Mouse (Mus musculus): ENCODE results near the gene Ndufb7.

Ndufb7 gene

DNA sequence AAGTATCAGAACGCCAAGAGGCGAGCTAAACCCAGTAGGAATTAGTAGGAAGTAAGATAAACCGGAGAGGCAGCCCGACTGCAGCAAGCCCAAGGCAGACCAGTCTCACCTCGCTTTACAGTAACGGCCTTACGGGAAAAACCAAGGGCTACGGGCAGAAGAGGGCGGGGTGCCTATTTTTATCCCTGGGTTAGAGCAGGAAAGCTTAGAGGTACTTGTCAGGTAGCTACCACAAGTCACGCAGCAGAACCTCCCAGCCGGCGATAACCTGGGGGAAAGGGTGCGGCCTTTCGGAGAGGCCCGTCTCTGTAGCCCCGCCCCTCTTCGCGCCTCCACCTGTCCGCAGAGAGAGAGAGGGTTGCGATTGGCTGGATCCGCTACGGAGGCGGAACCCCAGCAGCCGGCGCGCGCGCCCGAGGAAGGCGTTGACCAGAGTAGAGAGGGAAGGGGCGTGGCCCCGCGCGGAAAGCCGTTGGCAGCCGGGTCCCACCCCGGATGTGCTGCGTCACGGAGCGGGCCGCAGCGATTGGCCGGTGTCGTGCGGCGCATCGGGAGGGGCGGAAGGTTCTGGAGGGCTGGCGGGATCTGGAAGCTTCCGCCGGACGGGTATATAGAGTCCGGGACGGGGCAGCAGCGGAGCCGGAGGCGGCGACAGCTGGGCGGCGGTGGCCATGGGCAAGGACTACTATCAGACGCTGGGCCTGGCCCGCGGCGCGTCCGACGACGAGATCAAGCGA lies 41.4 kb downstream of the Ndufb7 start, which contains the start of the genes Tecr and Dnajb1:
Tecr (minus strand) TSS at position 311 of the 737 bp plus-strand sequence.
Dnajb1 (plus strand) TSS at position 533 of the 737 bp plus-strand sequence.
- DNase-seq (ENCODE audit: low read depth, low spot score), result peak; percentile 98

DNA sequence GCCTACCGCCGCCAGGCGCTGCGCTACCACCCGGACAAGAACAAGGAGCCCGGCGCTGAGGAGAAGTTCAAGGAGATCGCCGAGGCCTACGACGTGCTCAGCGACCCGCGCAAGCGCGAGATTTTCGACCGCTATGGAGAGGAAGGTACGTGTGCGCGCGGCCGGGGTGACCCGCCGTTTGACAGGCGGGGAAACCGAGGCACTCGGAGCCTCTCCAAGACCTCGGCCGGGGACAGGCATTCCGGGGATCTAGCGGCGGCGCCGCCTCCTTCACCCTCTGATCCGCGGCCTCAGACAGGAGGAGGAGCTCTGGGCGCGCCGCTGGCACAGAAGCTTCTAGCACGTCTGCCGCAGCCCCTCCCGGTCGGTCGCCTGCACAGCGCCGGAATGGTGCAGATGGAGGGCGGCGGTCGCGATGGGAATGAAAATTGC lies 41.9 kb downstream of the Ndufb7 start:
- DNase-seq (ENCODE audit: low read depth, low spot score), result peak; percentile 66

DNA sequence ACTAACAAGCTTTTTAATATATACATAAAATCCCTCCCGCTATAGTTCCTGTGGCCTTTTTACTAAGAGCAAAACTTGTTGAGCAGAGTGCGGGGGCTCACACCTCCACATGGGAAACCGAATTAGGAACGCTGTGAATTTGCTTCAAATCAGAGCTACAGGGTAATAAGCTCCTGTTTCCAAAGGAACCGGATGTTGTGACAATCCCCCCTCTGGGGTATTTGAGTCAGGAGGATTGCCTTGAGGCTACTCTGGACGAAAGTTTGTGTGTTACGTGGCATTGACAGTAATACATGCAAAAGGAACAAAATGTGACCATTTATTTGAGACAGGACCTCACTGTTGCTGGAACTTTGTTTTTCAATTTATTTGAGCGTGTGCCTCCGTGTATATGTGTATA lies 42.6 kb downstream of the Ndufb7 start:
- no peak for DNase-seq (ENCODE audit: low read depth, low spot score)

DNA sequence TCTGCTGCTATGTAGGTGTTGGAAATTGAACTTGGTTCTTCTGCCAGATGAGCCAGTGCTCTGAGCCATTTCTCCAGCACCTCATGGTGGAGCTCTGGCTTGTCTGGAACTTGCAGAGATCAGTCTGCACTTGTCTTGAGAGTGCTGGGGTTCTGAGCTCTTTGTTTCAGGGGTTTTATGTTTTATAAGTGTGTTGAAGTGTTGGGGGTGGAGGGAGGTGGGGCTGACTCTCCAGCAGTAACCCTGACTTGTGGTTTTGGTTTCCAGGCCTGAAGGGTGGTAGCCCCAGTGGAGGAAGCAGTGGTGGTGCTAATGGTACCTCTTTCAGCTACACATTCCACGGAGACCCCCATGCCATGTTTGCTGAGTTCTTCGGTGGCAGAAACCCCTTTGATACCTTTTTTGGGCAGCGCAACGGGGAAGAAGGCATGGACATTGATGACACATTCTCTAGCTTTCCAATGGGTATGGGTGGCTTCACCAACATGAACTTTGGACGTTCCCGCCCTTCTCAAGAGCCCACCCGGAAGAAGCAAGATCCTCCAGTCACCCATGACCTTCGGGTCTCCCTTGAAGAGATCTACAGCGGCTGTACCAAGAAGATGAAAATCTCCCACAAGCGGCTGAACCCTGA lies 43.2 kb downstream of the Ndufb7 start:
- no peak for DNase-seq (ENCODE audit: low read depth, low spot score)

DNA sequence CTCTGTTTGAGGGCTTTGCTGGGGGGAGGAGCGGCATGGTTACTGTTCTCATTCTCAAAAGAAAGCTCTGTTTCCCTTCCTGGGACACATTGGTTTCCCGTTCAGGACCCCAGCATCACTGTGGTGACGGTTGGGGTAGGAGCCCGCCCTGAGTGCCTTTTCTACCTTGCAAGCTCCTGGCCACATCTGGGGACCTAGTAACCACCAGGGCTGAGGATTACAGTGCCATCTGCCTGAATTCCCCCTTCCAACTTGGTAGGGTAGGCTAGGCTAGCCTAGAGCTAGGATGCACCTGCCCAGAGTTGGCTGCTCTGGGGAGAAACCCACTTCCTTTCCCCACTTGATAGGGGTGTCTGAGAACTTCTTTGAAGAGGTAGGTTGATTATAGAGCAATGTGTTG lies 45.5 kb downstream of the Ndufb7 start:
- no peak for DNase-seq (ENCODE audit: low read depth, low spot score)

DNA sequence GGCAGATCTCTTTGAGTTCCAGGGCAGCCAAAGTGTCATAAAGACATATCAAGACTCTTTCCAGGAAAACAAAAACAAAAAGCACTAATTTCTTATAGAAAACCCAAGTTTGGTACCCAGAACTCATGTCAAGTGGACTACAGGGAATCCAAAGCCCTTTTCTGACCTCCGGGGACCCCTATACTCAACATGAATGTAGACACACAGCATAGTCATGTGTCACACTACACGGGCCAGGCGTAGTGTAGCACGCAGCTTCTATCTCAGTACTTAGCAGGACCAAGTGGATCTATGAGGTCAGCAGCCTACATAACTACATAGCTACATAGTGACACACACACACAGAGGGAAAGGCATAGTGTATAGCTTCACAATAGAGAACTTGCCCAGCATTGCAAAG lies 47.2 kb downstream of the Ndufb7 start:
- DNase-seq (ENCODE audit: low read depth, low spot score), result no peak

DNA sequence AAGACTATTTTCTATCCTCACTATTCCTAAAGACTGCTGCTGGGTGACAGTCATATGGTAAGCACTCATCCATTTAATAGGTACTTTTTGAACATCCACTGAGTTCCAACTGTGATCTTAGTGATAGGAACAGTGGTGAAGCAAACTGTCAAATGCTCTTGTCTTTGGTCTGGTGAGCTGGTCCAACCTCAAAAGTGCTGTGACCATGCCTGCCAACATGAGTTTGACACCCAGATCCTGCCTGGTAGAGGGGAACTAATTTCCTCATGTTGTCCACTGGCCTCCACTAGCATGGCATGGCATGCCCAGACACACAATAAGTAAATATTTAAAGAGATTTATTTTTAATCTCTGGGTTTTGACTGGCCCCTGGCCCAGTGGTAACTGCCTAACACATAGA lies 50.2 kb downstream of the Ndufb7 start:
- DNase-seq (ENCODE audit: low read depth, low spot score), result no peak

DNA sequence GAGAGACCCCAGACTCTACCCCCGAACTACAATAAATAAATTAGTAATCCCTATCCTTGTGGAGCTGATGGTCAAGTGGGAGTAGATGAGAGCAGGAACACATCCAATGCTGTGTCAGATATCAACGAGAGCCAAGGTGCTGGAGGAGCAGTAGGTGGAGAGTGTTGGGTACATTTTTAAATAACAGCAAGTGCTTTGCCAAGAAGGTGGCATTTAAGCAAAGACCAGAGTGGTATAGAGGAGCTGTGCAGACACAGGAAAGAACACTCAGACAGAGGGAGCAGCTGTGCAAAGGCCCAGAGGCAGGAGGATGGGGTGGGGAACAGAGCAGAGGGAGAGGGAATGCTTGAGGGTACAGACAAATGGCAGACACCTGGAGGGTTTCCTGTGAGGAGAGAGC lies 50.6 kb downstream of the Ndufb7 start:
- DNase-seq (ENCODE audit: low read depth, low spot score), result no peak

DNA sequence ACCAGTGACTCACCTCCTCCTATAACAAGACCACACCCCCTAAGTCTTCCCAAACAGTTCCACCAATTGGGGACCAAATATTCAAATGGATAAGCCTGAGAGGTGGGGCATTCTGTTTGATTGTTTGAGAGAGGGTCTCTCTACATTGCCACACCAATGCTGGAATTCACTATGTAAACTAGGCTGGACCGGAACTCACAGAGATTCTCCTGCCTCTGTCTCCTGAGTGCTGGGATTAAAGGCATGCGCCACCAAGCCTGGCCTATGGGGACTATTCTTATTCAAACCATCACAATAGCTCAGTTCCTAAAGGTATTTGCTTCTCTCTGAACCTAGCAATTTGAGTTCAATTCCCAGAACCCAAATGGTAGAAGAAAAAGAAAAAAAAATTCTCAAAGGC lies 52.1 kb downstream of the Ndufb7 start:
- DNase-seq (ENCODE audit: low read depth, low spot score), result no peak

DNA sequence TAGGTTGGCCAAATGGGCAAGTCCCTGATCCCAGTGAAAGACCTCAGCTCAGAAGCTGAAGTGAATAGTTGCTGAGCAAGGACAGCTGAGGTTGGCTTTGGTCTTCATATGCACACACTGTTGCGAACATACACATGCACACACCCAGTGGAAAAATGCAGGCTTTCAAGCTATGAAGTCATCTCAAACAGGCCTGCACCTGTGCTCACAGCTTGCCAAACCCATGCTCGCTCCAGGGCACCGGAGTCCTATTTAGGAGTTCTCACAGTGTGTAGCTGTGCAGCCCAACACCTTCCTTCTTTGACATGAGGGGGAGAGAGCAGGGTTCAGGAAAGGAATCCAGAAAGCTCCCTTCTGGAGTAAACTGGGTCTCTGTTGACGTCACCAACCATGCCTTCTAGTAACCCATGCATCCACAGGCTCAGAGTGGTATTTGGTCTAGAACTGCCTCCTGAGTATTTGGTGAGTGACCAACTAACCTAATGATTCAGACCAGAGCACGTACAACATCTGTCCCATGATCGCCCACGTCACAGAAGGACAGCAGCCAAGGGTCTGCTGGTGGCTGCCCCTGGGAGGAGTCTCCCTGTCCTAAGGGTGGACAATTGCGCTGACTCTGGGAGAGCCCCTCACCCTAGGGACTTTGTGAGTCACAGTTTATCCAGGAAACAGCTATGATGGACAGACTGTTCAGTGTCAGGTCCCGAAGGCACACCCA lies 53.3 kb downstream of the Ndufb7 start:
- DNase-seq (ENCODE audit: low read depth, low spot score), result no peak
